Mouse (Mus musculus): ENCODE measurements around the gene Btbd35f20.
"Not testable (repeated sequence)": the region's sequence is repeated elsewhere in the genome, so short reads cannot be mapped to it uniquely, and the experiment has no call there.

The Btbd35f20 gene

DNA sequence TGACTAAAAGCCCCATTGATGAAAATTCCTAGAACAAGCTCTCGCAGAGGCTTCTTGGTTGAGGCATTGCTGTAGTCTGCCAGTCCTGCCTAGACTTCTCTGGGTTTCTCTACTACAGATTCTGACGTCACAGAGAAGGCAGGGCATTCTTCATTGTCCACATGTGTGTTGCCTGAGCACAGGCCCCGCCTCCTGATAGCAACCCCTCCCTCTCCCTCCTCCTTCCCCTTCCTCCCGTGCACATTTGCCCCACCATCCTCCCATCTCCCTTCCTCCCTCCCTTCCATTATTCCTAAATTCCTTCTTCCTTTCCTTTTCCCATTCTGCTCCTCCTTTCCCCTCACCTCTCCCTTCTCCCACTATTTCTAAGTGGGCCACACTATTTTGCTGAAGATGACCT, at the start of gene Btbd35f20:
Gene Btbd35f20 (minus strand): TSS at position 101 of the 400 bp plus-strand sequence.
- DNase-seq (ENCODE audit: extremely low read depth, low read depth, low spot score), result not testable (repeated sequence)
